Mouse (Mus musculus): ENCODE measurements around the gene Lmln. TPM values are rescaled to one million over a fixed set of nuclear protein-coding genes. Genes with fewer than 3 reads are reported as not detected.

Lmln gene
- total and polyA plus RNA-seq, 3 experiments, result 1.5 to 3.2 (median 2.6) TPM

GRCm38 (mm10) chr16:33015396-33015907, 46.9 kb upstream of the Lmln start:
- H3K4me1 ChIP-seq (ENCODE audit: control insufficient read depth in 1 of 2, insufficient read depth in 2 of 2), result peaks cover 15 to 20% of the 10 kb centered on the region in 2 experiments
- dilution Hi-C loops (cut with MboI; ENCODE audit: extremely low pct_ligation_motif_present, extremely low pct_unique_long_range_greater_than_20kb, low sequenced_read_pairs) (no loop called here), in situ Hi-C loops (cut with MboI; ENCODE audit: low pct_ligation_motif_present, low pct_unique_long_range_greater_than_20kb, low sequenced_read_pairs) (no loop called here)
- H3K9ac ChIP-seq (ENCODE audit: insufficient read depth, low read depth), result no peak overlapping the region
- H3K4me2 ChIP-seq (ENCODE audit: insufficient read depth, low read depth, poor library complexity, severe bottlenecking), result no peak overlapping the region
- DNase-seq (ENCODE audit: extremely low read depth), result no peak
- no peaks in the 10 kb centered on the region for H3K9me3 ChIP-seq (replicated peaks; ENCODE audit: low read length)
- H3K4me3 ChIP-seq (replicated peaks in 1 of 3; ENCODE audit: low read depth in 2 of 3, low read length in 2 of 3, poor library complexity in 1 of 3), result no peak overlapping the region
- no peaks in the 10 kb centered on the region for H3K27me3 ChIP-seq (replicated peaks)
- H3K27ac ChIP-seq (ENCODE audit: insufficient read depth, low read depth), result no peak overlapping the region
- TF ChIP-seq EP300 (IDR thresholded peaks at IDR 0.05; ENCODE audit: low read length) (no peak), TBP (conservative IDR thresholded peaks at IDR 0.05; ENCODE audit: low read depth, low read length) (no peak), NELFE (IDR thresholded peaks at IDR 0.05; ENCODE audit: low read depth, low read length) (no peak), JUND (conservative IDR thresholded peaks at IDR 0.05; ENCODE audit: low read depth, low read length) (no peak), ZNF384 (IDR thresholded peaks at IDR 0.05; ENCODE audit: low read depth, low read length) (no peak), SMC3 (IDR thresholded peaks at IDR 0.05; ENCODE audit: low read depth, low read length) (no peak), USF2 (conservative IDR thresholded peaks at IDR 0.05; ENCODE audit: low read depth, low read length) (no peak), MXI1 (IDR thresholded peaks at IDR 0.05; ENCODE audit: low read depth, low read length) (no peak), CHD2 (IDR thresholded peaks at IDR 0.05; ENCODE audit: low read length) (no peak), CHD1 (IDR thresholded peaks at IDR 0.05; ENCODE audit: low read depth, low read length) (no peak), MEF2A (IDR thresholded peaks at IDR 0.05; ENCODE audit: borderline replicate concordance, low read depth, low read length) (no peak), ETS1 (conservative IDR thresholded peaks at IDR 0.05; ENCODE audit: low read depth, low read length) (no peak), MAFK (IDR thresholded peaks at IDR 0.05; ENCODE audit: insufficient replicate concordance, low read length) (no peak)
- H3K36me3 ChIP-seq (replicated peaks in 1 of 2; ENCODE audit: control insufficient read depth in 1 of 2, insufficient read depth in 1 of 2, low read length in 1 of 2), result peaks cover 24 to 80% of the 10 kb centered on the region in 2 experiments
- H3K79me2 ChIP-seq (replicated peaks; ENCODE audit: control insufficient read depth, extremely low read depth, insufficient read depth, poor library complexity, severe bottlenecking), result no peaks in the 10 kb centered on the region

GRCm38 (mm10) chr16:33015986-33016385, 46.3 kb upstream of the Lmln start:
- H3K4me1 ChIP-seq (ENCODE audit: control insufficient read depth in 1 of 2, insufficient read depth in 2 of 2), result peaks cover 15 to 20% of the 10 kb centered on the region in 2 experiments
- no peak overlapping the region for H3K9ac ChIP-seq (ENCODE audit: insufficient read depth, low read depth)
- H3K4me2 ChIP-seq (ENCODE audit: insufficient read depth, low read depth, poor library complexity, severe bottlenecking), result no peak overlapping the region
- no peak overlapping the region for H3K27ac ChIP-seq (ENCODE audit: insufficient read depth, low read depth)
- in situ Hi-C loops (cut with MboI; ENCODE audit: low pct_ligation_motif_present, low pct_unique_long_range_greater_than_20kb, low sequenced_read_pairs), result no loop called here
- TF ChIP-seq TBP (conservative IDR thresholded peaks at IDR 0.05; ENCODE audit: low read depth, low read length) (no peak), UBTF (IDR thresholded peaks at IDR 0.05; ENCODE audit: low read depth, low read length) (no peak), PAX5 (IDR thresholded peaks at IDR 0.05; ENCODE audit: low read length) (no peak), GABPA (IDR thresholded peaks at IDR 0.05; ENCODE audit: insufficient replicate concordance, low read depth, low read length) (no peak), KAT2A (IDR thresholded peaks at IDR 0.05; ENCODE audit: insufficient replicate concordance, low read length) (no peak), SMC3 (IDR thresholded peaks at IDR 0.05; ENCODE audit: low read depth, low read length) (no peak), NELFE (IDR thresholded peaks at IDR 0.05; ENCODE audit: low read depth, low read length) (no peak), TCF12 (IDR thresholded peaks at IDR 0.05; ENCODE audit: low read depth, low read length) (no peak), ZC3H11A (IDR thresholded peaks at IDR 0.05; ENCODE audit: low read depth, low read length) (no peak), POLR2A (IDR thresholded peaks at IDR 0.05; ENCODE audit: low read depth, low read length) (no peak), JUND (conservative IDR thresholded peaks at IDR 0.05; ENCODE audit: low read depth, low read length) (no peak)
- no peaks in the 10 kb centered on the region for H3K9me3 ChIP-seq (replicated peaks; ENCODE audit: low read length)
- H3K4me3 ChIP-seq (replicated peaks in 1 of 3; ENCODE audit: low read depth in 2 of 3, low read length in 2 of 3, poor library complexity in 1 of 3), result no peak overlapping the region
- peaks cover 24 to 79% of the 10 kb centered on the region in 2 experiments for H3K36me3 ChIP-seq (replicated peaks in 1 of 2; ENCODE audit: control insufficient read depth in 1 of 2, insufficient read depth in 1 of 2, low read length in 1 of 2)
- H3K27me3 ChIP-seq (replicated peaks), result no peaks in the 10 kb centered on the region
- dilution Hi-C loops (cut with MboI; ENCODE audit: extremely low pct_ligation_motif_present, extremely low pct_unique_long_range_greater_than_20kb, low sequenced_read_pairs), result no loop called here
- DNase-seq (ENCODE audit: extremely low read depth), result no peak
- H3K79me2 ChIP-seq (replicated peaks; ENCODE audit: control insufficient read depth, extremely low read depth, insufficient read depth, poor library complexity, severe bottlenecking), result no peaks in the 10 kb centered on the region
